Mouse (Mus musculus) MEL (cell line): ENCODE measurements around the gene Safb2. TPM values are rescaled to one million over a fixed set of nuclear protein-coding genes. Genes with fewer than 3 reads are reported as not detected.

Experiments used
- DNase-seq: peaks from one replicate; pipeline ENCODE4 v3.0.0; 2011; ENCODE audit warnings: low read depth, low spot score
- H3K27ac ChIP-seq: 2 replicates; pipeline ENCODE4 v1.5.1; 2012; ENCODE audit warnings: low read depth, mild to moderate bottlenecking, control low read depth, low read length, moderate library complexity; ENCODE audit not compliant: control insufficient read depth
- H3K27me3 ChIP-seq, 2 experiments: fragments of 150-350 bp in 1 of 2; sonication (generic) in 1 of 2; 2 replicates each; pipeline ENCODE4 v1.6.1; 2012; ENCODE audit warnings: low read length in 2 of 2, mild to moderate bottlenecking in 2 of 2, improper control_type of control experiment in 1 of 2, moderate library complexity in 1 of 2; ENCODE audit not compliant: insufficient read depth in 2 of 2, control insufficient read depth in 1 of 2
- H3K36me3 ChIP-seq, 2 experiments: 2 replicates each; pipeline ENCODE4 v1.6.1; 2012 to 2014; ENCODE audit warnings: low read length in 2 of 2, improper control_type of control experiment in 1 of 2, inconsistent platforms in 1 of 2, mild to moderate bottlenecking in 1 of 2; ENCODE audit not compliant: insufficient read depth in 2 of 2, control insufficient read depth in 1 of 2
- H3K4me1 ChIP-seq, 2 experiments: fragments of 150-350 bp in 1 of 2; sonication (generic) in 1 of 2; 2 replicates each; pipeline ENCODE4 v1.6.1; 2012; ENCODE audit warnings: low read length in 2 of 2, improper control_type of control experiment in 1 of 2, mild to moderate bottlenecking in 1 of 2; ENCODE audit not compliant: insufficient read depth in 2 of 2, control insufficient read depth in 1 of 2
- H3K4me3 ChIP-seq, 2 experiments: fragments of 150-350 bp in 1 of 2; sonication (generic) in 1 of 2; 2 replicates each; pipeline ENCODE4 v1.5.1; 2012; ENCODE audit warnings: low read depth in 2 of 2, low read length in 2 of 2, mild to moderate bottlenecking in 2 of 2, moderate library complexity in 2 of 2, control low read depth in 1 of 2, improper control_type of control experiment in 1 of 2; ENCODE audit not compliant: control insufficient read depth in 1 of 2, insufficient read depth in 1 of 2
- H3K79me2 ChIP-seq: 2 replicates; pipeline ENCODE4 v1.6.1; 2012; ENCODE audit warnings: mild to moderate bottlenecking, low read length, moderate library complexity; ENCODE audit not compliant: control insufficient read depth, poor library complexity, insufficient read depth
- H3K9ac ChIP-seq: 2 replicates; pipeline ENCODE4 v1.6.1; 2012; ENCODE audit warnings: low read depth, mild to moderate bottlenecking, control low read depth, low read length, moderate library complexity; ENCODE audit not compliant: control insufficient read depth, poor library complexity, severe bottlenecking
- H3K9me3 ChIP-seq: fragments of 150-350 bp; sonication (generic); replicated peaks from 2 replicates; pipeline ENCODE4 v1.6.1; 2012; ENCODE audit warnings: mild to moderate bottlenecking, low read length, improper control_type of control experiment, moderate library complexity; ENCODE audit not compliant: insufficient read depth
- CHD2 ChIP-seq: IDR thresholded peaks from 2 replicates; pipeline ENCODE4 v1.6.1; 2011; ENCODE audit warnings: low read length, improper control_type of control experiment
- CTCF ChIP-seq, 3 experiments: IDR thresholded peaks in 2 of 3; conservative IDR thresholded peaks in 1 of 3; 2 replicates each; pipeline ENCODE4 v1.5.1; 2011 to 2012; ENCODE audit warnings: low read length in 3 of 3, low read depth in 2 of 3, mild to moderate bottlenecking in 2 of 3, improper control_type of control experiment in 1 of 3, inconsistent platforms in 1 of 3, mixed read lengths in 1 of 3, moderate library complexity in 1 of 3; ENCODE audit not compliant: control insufficient read depth in 1 of 3, insufficient read depth in 1 of 3, poor library complexity in 1 of 3, severe bottlenecking in 1 of 3
- ELF1 ChIP-seq: IDR thresholded peaks from 2 replicates; pipeline ENCODE4 v1.6.1; 2014; ENCODE audit warnings: low read depth, mild to moderate bottlenecking, inconsistent platforms, low read length, improper control_type of control experiment, moderate library complexity
- ETS1 ChIP-seq: IDR thresholded peaks from 2 replicates; pipeline ENCODE4 v1.6.1; 2012; ENCODE audit warnings: low read depth, mild to moderate bottlenecking, inconsistent platforms, low read length, improper control_type of control experiment, moderate library complexity
- GABPA ChIP-seq: IDR thresholded peaks from 2 replicates; pipeline ENCODE4 v1.6.1; 2012; ENCODE audit warnings: low read depth, mild to moderate bottlenecking, inconsistent platforms, low read length, improper control_type of control experiment, moderate library complexity
- GATA1 ChIP-seq: IDR thresholded peaks from 2 replicates; pipeline ENCODE4 v1.6.1; 2011; ENCODE audit warnings: low read depth, low read length, improper control_type of control experiment
- KAT2A ChIP-seq: conservative IDR thresholded peaks from 2 replicates; pipeline ENCODE4 v1.6.1; 2012; ENCODE audit warnings: low read depth, low read length, improper control_type of control experiment, inconsistent platforms
- MEF2A ChIP-seq: IDR thresholded peaks from 2 replicates; pipeline ENCODE4 v1.6.1; 2014; ENCODE audit warnings: low read depth, mild to moderate bottlenecking, inconsistent platforms, low read length, improper control_type of control experiment; ENCODE audit not compliant: poor library complexity, insufficient replicate concordance, severe bottlenecking; ENCODE audit errors: extremely low read depth
- MXI1 ChIP-seq: IDR thresholded peaks from 2 replicates; pipeline ENCODE4 v1.6.1; 2011; ENCODE audit warnings: mild to moderate bottlenecking, low read depth, low read length, improper control_type of control experiment
- MYB ChIP-seq: IDR thresholded peaks from 2 replicates; pipeline ENCODE4 v1.6.1; 2011; ENCODE audit warnings: mild to moderate bottlenecking, low read depth, low read length, improper control_type of control experiment
- MYC ChIP-seq: IDR thresholded peaks from 2 replicates; pipeline ENCODE4 v1.6.1; 2011; ENCODE audit warnings: low read depth, mild to moderate bottlenecking, low read length, improper control_type of control experiment, moderate library complexity
- NELFE ChIP-seq: IDR thresholded peaks from 2 replicates; pipeline ENCODE4 v1.6.1; 2011; ENCODE audit warnings: low read depth, low read length, improper control_type of control experiment
- NRF1 ChIP-seq: IDR thresholded peaks from 2 replicates; pipeline ENCODE4 v1.6.1; 2014; ENCODE audit warnings: low read depth, mild to moderate bottlenecking, inconsistent platforms, low read length, improper control_type of control experiment, moderate library complexity; ENCODE audit not compliant: poor library complexity, insufficient read depth, severe bottlenecking
- POLR2A ChIP-seq, 2 experiments: IDR thresholded peaks; 2 replicates each; pipeline ENCODE4 v1.6.1; 2011 to 2012; ENCODE audit warnings: low read length in 2 of 2, mild to moderate bottlenecking in 2 of 2, control low read depth in 1 of 2, improper control_type of control experiment in 1 of 2, low read depth in 1 of 2, moderate library complexity in 1 of 2; ENCODE audit not compliant: control insufficient read depth in 1 of 2, insufficient read depth in 1 of 2, poor library complexity in 1 of 2
- POLR2AphosphoS2 ChIP-seq: IDR thresholded peaks from 2 replicates; pipeline ENCODE4 v1.6.1; 2011; ENCODE audit warnings: low read length, improper control_type of control experiment
- POLR2AphosphoS5 ChIP-seq: IDR thresholded peaks from 2 replicates; pipeline ENCODE4 v1.6.1; 2012; ENCODE audit warnings: low read depth, borderline replicate concordance, mild to moderate bottlenecking, inconsistent platforms, low read length, moderate library complexity, mixed read lengths
- RAD21 ChIP-seq: IDR thresholded peaks from 2 replicates; pipeline ENCODE4 v1.6.1; 2011; ENCODE audit warnings: mild to moderate bottlenecking, low read depth, low read length, improper control_type of control experiment
- RCOR1 ChIP-seq: IDR thresholded peaks from 2 replicates; pipeline ENCODE4 v1.6.1; 2012; ENCODE audit warnings: low read depth, mild to moderate bottlenecking, inconsistent platforms, low read length, improper control_type of control experiment
- SIN3A ChIP-seq: IDR thresholded peaks from 2 replicates; pipeline ENCODE4 v1.6.1; 2012; ENCODE audit warnings: low read length, improper control_type of control experiment, inconsistent platforms
- SMC3 ChIP-seq: IDR thresholded peaks from 2 replicates; pipeline ENCODE4 v1.6.1; 2011; ENCODE audit warnings: low read depth, low read length, improper control_type of control experiment
- TAL1 ChIP-seq: IDR thresholded peaks from 2 replicates; pipeline ENCODE4 v1.6.1; 2012; ENCODE audit warnings: mild to moderate bottlenecking, inconsistent platforms, low read length, moderate library complexity, mixed read lengths
- TBP ChIP-seq: IDR thresholded peaks from 2 replicates; pipeline ENCODE4 v1.8.0; 2011; ENCODE audit warnings: low read depth, low read length, improper control_type of control experiment
- TCF12 ChIP-seq: IDR thresholded peaks from 2 replicates; pipeline ENCODE4 v1.6.1; 2014; ENCODE audit warnings: low read depth, mild to moderate bottlenecking, inconsistent platforms, low read length, improper control_type of control experiment, moderate library complexity
- USF1 ChIP-seq: IDR thresholded peaks from 2 replicates; pipeline ENCODE4 v1.6.1; 2014; ENCODE audit warnings: low read depth, mild to moderate bottlenecking, inconsistent platforms, low read length, improper control_type of control experiment, moderate library complexity
- USF2 ChIP-seq, 2 experiments: IDR thresholded peaks; 2 replicates each; pipeline ENCODE4 v1.6.1; 2011 to 2012; ENCODE audit warnings: improper control_type of control experiment in 2 of 2, low read length in 2 of 2, borderline replicate concordance in 1 of 2, inconsistent platforms in 1 of 2, low read depth in 1 of 2, mild to moderate bottlenecking in 1 of 2; ENCODE audit not compliant: insufficient read depth in 1 of 2
- ZC3H11A ChIP-seq: IDR thresholded peaks from 2 replicates; pipeline ENCODE4 v1.6.1; 2012; ENCODE audit warnings: low read depth, mild to moderate bottlenecking, inconsistent platforms, low read length, improper control_type of control experiment
- ZKSCAN1 ChIP-seq: IDR thresholded peaks from 2 replicates; pipeline ENCODE4 v1.6.1; 2012; ENCODE audit warnings: low read depth, mild to moderate bottlenecking, inconsistent platforms, low read length, improper control_type of control experiment, moderate library complexity
- ZNF384 ChIP-seq: IDR thresholded peaks from 2 replicates; pipeline ENCODE4 v1.6.1; 2012; ENCODE audit warnings: low read depth, mild to moderate bottlenecking, inconsistent platforms, low read length, improper control_type of control experiment
- polyA plus RNA-seq, 2 experiments: library from polyadenylated mRNA; stranded (reverse) in 1 of 2; unstranded in 1 of 2; fragments of >175 nt in 1 of 2; fragments of >200 nt in 1 of 2; gene quantifications; 2 replicates each; pipeline versions ENCODE4 v1.2.1 to v1.2.4; 2012; ENCODE audit warnings: low replicate concordance in 2 of 2, low read depth in 1 of 2; ENCODE audit not compliant: insufficient read length in 2 of 2, insufficient read depth in 1 of 2, missing spikeins in 1 of 2
- total RNA-seq: library from RNA; depleted of rRNA; stranded (reverse); fragments of 300-350 nt; gene quantifications from 2 replicates; pipeline ENCODE4 v1.2.3, GENCODE M21; 2012

The Safb2 gene
- total and polyA plus RNA-seq, 3 experiments = 61.6 to 741 (median 217) TPM

DNA sequence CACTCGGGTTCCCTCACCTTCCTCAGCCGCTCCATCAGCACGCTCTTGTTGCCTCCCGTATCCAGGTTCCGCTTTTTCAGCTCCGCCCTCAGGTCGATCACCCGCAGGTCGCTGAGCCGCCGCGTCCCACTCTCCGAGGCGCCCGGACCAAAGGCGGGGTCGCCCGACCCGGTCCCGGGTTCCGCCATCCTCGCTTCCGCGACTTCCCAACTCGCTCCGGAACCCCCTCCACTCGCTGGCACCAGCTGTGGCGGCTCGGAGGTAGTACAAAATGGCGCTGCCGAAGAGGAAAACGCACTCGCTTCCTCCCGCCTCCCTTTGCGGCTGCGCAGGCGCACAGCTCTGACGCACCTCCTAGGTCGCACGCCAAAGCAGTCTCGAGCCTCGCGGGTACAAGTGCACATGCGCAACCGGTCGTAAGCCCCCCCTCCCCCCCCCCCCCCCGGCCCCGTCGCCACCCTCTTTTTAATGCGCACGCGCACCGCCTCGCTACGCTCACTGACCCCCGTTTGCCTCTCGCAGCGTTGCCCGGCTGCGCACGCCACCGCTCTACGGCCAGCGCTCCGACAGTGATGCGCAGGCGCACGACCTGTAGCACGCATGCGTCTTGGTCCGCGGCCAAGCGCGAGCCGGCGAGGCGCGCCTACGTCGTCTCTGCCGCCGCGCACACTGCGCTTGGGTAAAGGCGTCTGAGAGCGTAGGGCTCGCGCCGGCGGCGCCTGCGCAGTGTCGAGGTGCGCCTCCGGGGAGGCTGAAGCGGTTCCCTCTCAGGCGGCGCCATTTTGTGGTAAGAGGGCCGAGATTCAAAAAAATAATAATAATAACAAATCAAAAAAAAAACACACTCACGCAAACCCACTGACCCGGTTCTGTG, at the start of gene Safb2, which contains the start of gene Safb (continued):
- TF ChIP-seq NRF1 (peak; percentile 81), TBP (peak; percentile 59), TCF12 (peak; percentile 38), TAL1 (no peak), RCOR1 (no peak)

DNA sequence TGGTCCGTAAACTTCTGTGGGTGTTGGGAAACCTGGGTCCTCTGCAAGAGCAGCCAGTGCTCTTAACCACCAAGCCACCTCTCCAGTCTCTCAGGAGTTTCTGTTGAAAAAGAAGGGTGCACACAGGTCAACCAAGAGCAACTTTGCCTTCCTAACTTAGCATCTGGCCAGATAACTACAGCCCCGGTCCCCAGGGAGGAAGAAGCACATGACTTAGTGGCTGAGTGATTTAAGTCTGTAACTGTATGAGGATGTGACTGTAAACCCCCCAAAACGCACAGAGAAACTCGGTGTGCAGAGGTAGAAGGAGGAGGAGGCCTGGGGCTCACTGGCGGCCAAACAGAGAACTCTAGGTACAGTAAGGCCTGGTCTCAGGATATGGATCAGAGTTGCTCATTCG, 49.6 kb upstream of the Safb2 start:
- TF ChIP-seq RAD21 (no peak), CHD2 (no peak), POLR2AphosphoS2 (no peak), GATA1 (no peak), POLR2A (IDR thresholded peaks at IDR 0.05; ENCODE audit: control insufficient read depth in 1 of 2, insufficient read depth in 1 of 2, low read depth in 1 of 2, low read length in 2 of 2, poor library complexity in 1 of 2) (no peak), NELFE (no peak), MXI1 (no peak), ZNF384 (no peak)
- DNase-seq = no peak

DNA sequence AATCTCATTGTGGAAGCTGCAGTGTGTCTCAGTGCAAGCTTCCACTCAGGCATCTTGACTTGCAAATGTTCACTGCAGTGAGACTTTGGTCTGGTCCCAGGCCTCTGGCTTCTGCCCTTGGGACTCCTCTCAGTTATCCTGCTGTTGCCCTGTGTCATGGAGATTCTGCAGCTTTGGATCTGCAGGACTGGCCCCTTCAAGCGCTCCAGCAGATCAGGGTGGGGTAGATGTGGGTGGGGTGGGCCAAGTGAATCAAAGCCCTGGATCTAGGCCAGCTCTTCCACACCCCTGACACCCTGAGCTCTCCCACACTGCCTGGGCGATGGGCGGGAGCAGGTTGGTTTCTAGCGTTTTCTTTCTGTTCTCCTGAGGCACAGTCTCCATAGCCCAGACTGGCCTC, 47.4 kb upstream of the Safb2 start:
- Histone ChIP-seq H3K36me3 (peaks cover 0 to 2% of the 10 kb centered on the region in 2 experiments; a peak in 2 of 4 replicates), H3K79me2 (peaks cover 7% of the 10 kb centered on the region), H3K27ac (no peak overlapping the region), H3K27me3 (no peaks in the 10 kb centered on the region; a peak in 1 of 4 replicates), H3K9ac (no peak overlapping the region), H3K4me3 (no peak overlapping the region), H3K4me1 (peaks cover 2 to 20% of the 10 kb centered on the region in 2 experiments; a peak in 3 of 4 replicates), H3K9me3 (no peaks in the 10 kb centered on the region)
- DNase-seq = no peak
- no peak for TF ChIP-seq NRF1
- no peak for TF ChIP-seq CTCF (IDR thresholded peaks at IDR 0.05 in 2 of 3, conservative IDR thresholded peaks at IDR 0.05 in 1 of 3; ENCODE audit: control insufficient read depth in 1 of 3, insufficient read depth in 1 of 3, low read depth in 2 of 3, low read length in 3 of 3, poor library complexity in 1 of 3, severe bottlenecking in 1 of 3)
- no peak for TF ChIP-seq USF1
- TF ChIP-seq GABPA = no peak
- TF ChIP-seq TCF12 = no peak
- TF ChIP-seq SMC3 = no peak
- TF ChIP-seq KAT2A = no peak
- no peak for TF ChIP-seq MEF2A
- TF ChIP-seq POLR2AphosphoS5 = no peak
- no peak for TF ChIP-seq RAD21
- no peak for TF ChIP-seq MYC
- TF ChIP-seq ZKSCAN1 = no peak
- TF ChIP-seq SIN3A = no peak
- TF ChIP-seq MYB = no peak
- TF ChIP-seq ETS1 = no peak
- TF ChIP-seq ZC3H11A = no peak
- no peak for TF ChIP-seq ELF1
- TF ChIP-seq USF2 (IDR thresholded peaks at IDR 0.05; ENCODE audit: borderline replicate concordance in 1 of 2, insufficient read depth in 1 of 2, low read depth in 1 of 2, low read length in 2 of 2) = no peak

More for the DNA sequence above, 49.6 kb upstream of the Safb2 start:
- H3K36me3 ChIP-seq = peaks cover 0 to 2% of the 10 kb centered on the region in 2 experiments; a peak in 2 of 4 replicates
- no peak overlapping the region for H3K4me3 ChIP-seq
- peaks cover 7% of the 10 kb centered on the region for H3K79me2 ChIP-seq
- no peak overlapping the region for H3K9ac ChIP-seq
- no peak overlapping the region for H3K27ac ChIP-seq
- H3K27me3 ChIP-seq = peaks cover 0 to 7% of the 10 kb centered on the region in 2 experiments; a peak in 2 of 4 replicates
- H3K4me1 ChIP-seq = peaks cover 2 to 11% of the 10 kb centered on the region in 2 experiments; a peak in 3 of 4 replicates
- H3K9me3 ChIP-seq = no peaks in the 10 kb centered on the region
